Mouse (Mus musculus): ENCODE results near the gene Prrx1. TPM values are rescaled to one million over a fixed set of nuclear protein-coding genes. Genes with fewer than 3 reads are reported as not detected.

Gene Prrx1
- total and polyA plus RNA-seq, 3 experiments, result not detected

GRCm38 (mm10) chr1:163251766-163252165 is 61.7 kb downstream of the Prrx1 start:
- TF ChIP-seq ZKSCAN1 (IDR thresholded peaks at IDR 0.05; ENCODE audit: low read depth, low read length), result no peak
- no peak for TF ChIP-seq E2F4 (IDR thresholded peaks at IDR 0.05; ENCODE audit: borderline replicate concordance, low read depth, low read length)
- TF ChIP-seq POLR2A (IDR thresholded peaks at IDR 0.05; ENCODE audit: control insufficient read depth in 1 of 2, insufficient read depth in 1 of 2, low read depth in 1 of 2, low read length in 2 of 2, poor library complexity in 1 of 2), result no peak
- TF ChIP-seq MYC (IDR thresholded peaks at IDR 0.05; ENCODE audit: low read depth, low read length), result no peak
- no peak for TF ChIP-seq RAD21 (IDR thresholded peaks at IDR 0.05; ENCODE audit: low read depth, low read length)
- no peak for TF ChIP-seq CHD2 (IDR thresholded peaks at IDR 0.05; ENCODE audit: low read length)
- no peak for TF ChIP-seq HCFC1 (IDR thresholded peaks at IDR 0.05; ENCODE audit: low read depth, low read length)
- no peak for TF ChIP-seq ZC3H11A (IDR thresholded peaks at IDR 0.05; ENCODE audit: low read depth, low read length)
- TF ChIP-seq TBP (IDR thresholded peaks at IDR 0.05; ENCODE audit: low read depth, low read length), result no peak
- TF ChIP-seq JUND (IDR thresholded peaks at IDR 0.05; ENCODE audit: low read depth, low read length), result no peak
- peak; percentile 4 for DNase-seq (ENCODE audit: low read depth, low spot score)
- no peaks in the 10 kb centered on the region for H3K79me2 ChIP-seq (ENCODE audit: control insufficient read depth, insufficient read depth, low read length, poor library complexity)
- H3K36me3 ChIP-seq (ENCODE audit: control insufficient read depth in 1 of 2, insufficient read depth in 2 of 2, low read length in 2 of 2), result no peaks in the 10 kb centered on the region
- H3K4me3 ChIP-seq (ENCODE audit: control insufficient read depth in 1 of 2, insufficient read depth in 1 of 2, low read depth in 2 of 2, low read length in 2 of 2), result no peak overlapping the region
- no peak overlapping the region for H3K27ac ChIP-seq (ENCODE audit: control insufficient read depth, low read depth, low read length)
- no peaks in the 10 kb centered on the region for H3K27me3 ChIP-seq (ENCODE audit: control insufficient read depth in 1 of 2, insufficient read depth in 2 of 2, low read length in 2 of 2)
- H3K4me1 ChIP-seq (ENCODE audit: control insufficient read depth in 1 of 2, insufficient read depth in 2 of 2, low read length in 2 of 2), result no peaks in the 10 kb centered on the region
- no peaks in the 10 kb centered on the region for H3K9me3 ChIP-seq (replicated peaks; ENCODE audit: insufficient read depth, low read length)
- no peak overlapping the region for H3K9ac ChIP-seq (ENCODE audit: control insufficient read depth, low read depth, low read length, poor library complexity, severe bottlenecking)

DNA sequence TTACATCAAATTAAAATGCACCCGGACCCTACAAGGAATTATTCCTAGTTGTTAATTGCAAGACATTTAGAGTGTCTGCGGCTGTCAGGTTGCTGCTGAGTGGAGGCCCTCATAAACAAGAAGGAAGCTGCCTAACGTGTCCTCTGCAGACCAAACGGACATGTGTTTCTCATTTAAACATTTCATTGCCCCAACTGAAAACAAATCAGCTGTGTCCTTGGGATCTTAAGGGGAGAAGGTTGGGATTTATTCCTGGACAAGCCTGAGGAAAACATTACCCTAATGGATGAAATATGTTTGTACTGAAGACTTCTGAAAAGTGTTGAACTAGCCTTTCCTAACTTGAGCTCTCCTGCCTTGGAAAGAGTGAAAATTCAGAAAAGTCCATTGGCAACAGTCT is 74.6 kb downstream of the Prrx1 start:
- Histone ChIP-seq H3K9me3 (replicated peaks; ENCODE audit: insufficient read depth, low read length) (no peaks in the 10 kb centered on the region), H3K9ac (ENCODE audit: control insufficient read depth, low read depth, low read length, poor library complexity, severe bottlenecking) (no peak overlapping the region), H3K4me3 (ENCODE audit: control insufficient read depth in 1 of 2, insufficient read depth in 1 of 2, low read depth in 2 of 2, low read length in 2 of 2) (no peak overlapping the region), H3K36me3 (ENCODE audit: control insufficient read depth in 1 of 2, insufficient read depth in 2 of 2, low read length in 2 of 2) (no peaks in the 10 kb centered on the region), H3K4me1 (ENCODE audit: control insufficient read depth in 1 of 2, insufficient read depth in 2 of 2, low read length in 2 of 2) (no peaks in the 10 kb centered on the region), H3K27ac (ENCODE audit: control insufficient read depth, low read depth, low read length) (no peak overlapping the region), H3K27me3 (ENCODE audit: control insufficient read depth in 1 of 2, insufficient read depth in 2 of 2, low read length in 2 of 2) (no peaks in the 10 kb centered on the region), H3K79me2 (ENCODE audit: control insufficient read depth, insufficient read depth, low read length, poor library complexity) (no peaks in the 10 kb centered on the region)
- TF ChIP-seq ZKSCAN1 (IDR thresholded peaks at IDR 0.05; ENCODE audit: low read depth, low read length), result no peak
- no peak for TF ChIP-seq MAX (IDR thresholded peaks at IDR 0.05; ENCODE audit: low read length)
- TF ChIP-seq ETS1 (IDR thresholded peaks at IDR 0.05; ENCODE audit: low read depth, low read length), result no peak
- TF ChIP-seq TCF12 (IDR thresholded peaks at IDR 0.05; ENCODE audit: low read depth, low read length), result no peak
- no peak for TF ChIP-seq MXI1 (IDR thresholded peaks at IDR 0.05; ENCODE audit: low read depth, low read length)
- TF ChIP-seq GABPA (IDR thresholded peaks at IDR 0.05; ENCODE audit: low read depth, low read length), result no peak
- TF ChIP-seq KAT2A (conservative IDR thresholded peaks at IDR 0.05; ENCODE audit: low read depth, low read length), result no peak
- TF ChIP-seq SIN3A (IDR thresholded peaks at IDR 0.05; ENCODE audit: low read length), result no peak
- no peak for TF ChIP-seq MAZ (IDR thresholded peaks at IDR 0.05; ENCODE audit: low read depth, low read length)
- TF ChIP-seq MYC (IDR thresholded peaks at IDR 0.05; ENCODE audit: low read depth, low read length), result no peak
- no peak for TF ChIP-seq ZMIZ1 (IDR thresholded peaks at IDR 0.05; ENCODE audit: low read depth, low read length)
- no peak for TF ChIP-seq CHD1 (IDR thresholded peaks at IDR 0.05; ENCODE audit: low read depth, low read length)
- no peak for TF ChIP-seq POLR2A (IDR thresholded peaks at IDR 0.05; ENCODE audit: control insufficient read depth in 1 of 2, insufficient read depth in 1 of 2, low read depth in 1 of 2, low read length in 2 of 2, poor library complexity in 1 of 2)
- no peak for TF ChIP-seq USF1 (IDR thresholded peaks at IDR 0.05; ENCODE audit: low read depth, low read length)
- TF ChIP-seq JUND (IDR thresholded peaks at IDR 0.05; ENCODE audit: low read depth, low read length), result no peak
- DNase-seq (ENCODE audit: low read depth, low spot score), result no peak
